Mouse (Mus musculus): ENCODE data around the gene Lrp1. TPM values are rescaled to one million over a fixed set of nuclear protein-coding genes. Genes with fewer than 3 reads are reported as not detected.

Lrp1 gene
- total and polyA plus RNA-seq, 3 experiments, result 0.39 to 0.42 TPM; not detected in 1

DNA sequence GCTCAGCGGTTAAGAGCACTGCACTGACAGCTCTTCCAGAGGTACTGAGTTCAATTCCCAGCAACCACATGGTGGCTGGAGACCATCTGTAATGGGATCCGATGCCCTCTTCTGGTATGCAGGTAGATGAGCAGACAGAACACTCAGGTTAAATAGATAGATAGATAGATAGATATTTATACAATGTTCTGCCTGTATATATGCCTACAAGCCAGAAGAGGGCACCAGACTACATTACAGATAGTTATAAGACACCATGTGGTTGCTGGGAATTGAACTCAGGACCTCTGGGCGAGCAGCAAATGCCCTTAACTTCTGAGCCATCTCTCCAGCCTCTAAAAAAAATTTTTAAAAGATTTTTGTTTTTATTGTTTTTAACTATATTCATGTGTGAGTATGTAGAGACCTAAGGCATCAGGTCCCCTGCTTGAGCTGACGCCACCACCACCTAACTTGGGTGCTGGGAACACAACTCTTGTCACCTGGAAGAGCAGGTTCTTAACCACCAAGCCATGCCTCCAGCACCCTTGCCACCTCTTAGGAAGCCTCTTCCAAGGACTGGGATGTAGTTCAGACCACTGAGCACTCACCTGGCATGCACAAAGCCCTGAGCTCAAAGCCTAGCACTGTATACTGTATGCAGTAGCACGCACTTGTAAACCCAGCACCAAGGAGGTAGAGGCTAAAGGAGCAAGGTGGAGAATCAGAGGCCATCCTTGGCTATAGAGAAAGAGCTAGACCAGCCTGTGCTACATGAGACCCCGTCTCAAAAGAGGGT is 2.7 kb upstream of the Lrp1 start:
- DNase-seq (ENCODE audit: low read depth, low spot score), result no peak
- H3K36me3 ChIP-seq (ENCODE audit: control insufficient read depth in 1 of 2, insufficient read depth in 2 of 2, low read length in 2 of 2), result no peaks in the 10 kb centered on the region
- H3K4me1 ChIP-seq (ENCODE audit: control insufficient read depth in 1 of 2, insufficient read depth in 2 of 2, low read length in 2 of 2), result no peaks in the 10 kb centered on the region
- peaks cover 0 to 3% of the 10 kb centered on the region in 2 experiments; a peak in 1 of 4 replicates for H3K27me3 ChIP-seq (ENCODE audit: control insufficient read depth in 1 of 2, insufficient read depth in 2 of 2, low read length in 2 of 2)
- H3K4me3 ChIP-seq (ENCODE audit: control insufficient read depth in 1 of 2, insufficient read depth in 1 of 2, low read depth in 2 of 2, low read length in 2 of 2), result no peak overlapping the region
- TF ChIP-seq E2F4 (IDR thresholded peaks at IDR 0.05; ENCODE audit: borderline replicate concordance, low read depth, low read length), result no peak
- no peak for TF ChIP-seq MYB (IDR thresholded peaks at IDR 0.05; ENCODE audit: low read depth, low read length)
- TF ChIP-seq USF2 (IDR thresholded peaks at IDR 0.05; ENCODE audit: borderline replicate concordance in 1 of 2, insufficient read depth in 1 of 2, low read depth in 1 of 2, low read length in 2 of 2), result no peak
- TF ChIP-seq RAD21 (IDR thresholded peaks at IDR 0.05; ENCODE audit: low read depth, low read length), result no peak
- no peak for TF ChIP-seq NELFE (IDR thresholded peaks at IDR 0.05; ENCODE audit: low read depth, low read length)
- TF ChIP-seq SIN3A (IDR thresholded peaks at IDR 0.05; ENCODE audit: low read length), result no peak
- no peak for TF ChIP-seq ZC3H11A (IDR thresholded peaks at IDR 0.05; ENCODE audit: low read depth, low read length)
- no peak for TF ChIP-seq CTCF (IDR thresholded peaks at IDR 0.05 in 2 of 3, conservative IDR thresholded peaks at IDR 0.05 in 1 of 3; ENCODE audit: control insufficient read depth in 1 of 3, insufficient read depth in 1 of 3, low read depth in 2 of 3, low read length in 3 of 3, poor library complexity in 1 of 3, severe bottlenecking in 1 of 3)
- TF ChIP-seq NRF1 (IDR thresholded peaks at IDR 0.05; ENCODE audit: insufficient read depth, low read depth, low read length, poor library complexity, severe bottlenecking), result no peak
- TF ChIP-seq MEF2A (IDR thresholded peaks at IDR 0.05; ENCODE audit: extremely low read depth, insufficient replicate concordance, low read depth, low read length, poor library complexity, severe bottlenecking), result no peak
- no peak for TF ChIP-seq MAZ (IDR thresholded peaks at IDR 0.05; ENCODE audit: low read depth, low read length)
- no peak for TF ChIP-seq MAX (IDR thresholded peaks at IDR 0.05; ENCODE audit: low read length)
- no peak for TF ChIP-seq TAL1 (IDR thresholded peaks at IDR 0.05; ENCODE audit: low read length)
- TF ChIP-seq ZNF384 (IDR thresholded peaks at IDR 0.05; ENCODE audit: low read depth, low read length), result no peak
- TF ChIP-seq POLR2AphosphoS2 (IDR thresholded peaks at IDR 0.05; ENCODE audit: low read length), result no peak
- no peak overlapping the region for H3K27ac ChIP-seq (ENCODE audit: control insufficient read depth, low read depth, low read length)
- no peaks in the 10 kb centered on the region for H3K9me3 ChIP-seq (replicated peaks; ENCODE audit: insufficient read depth, low read length)
- H3K9ac ChIP-seq (ENCODE audit: control insufficient read depth, low read depth, low read length, poor library complexity, severe bottlenecking), result no peak overlapping the region
- no peaks in the 10 kb centered on the region for H3K79me2 ChIP-seq (ENCODE audit: control insufficient read depth, insufficient read depth, low read length, poor library complexity)

DNA sequence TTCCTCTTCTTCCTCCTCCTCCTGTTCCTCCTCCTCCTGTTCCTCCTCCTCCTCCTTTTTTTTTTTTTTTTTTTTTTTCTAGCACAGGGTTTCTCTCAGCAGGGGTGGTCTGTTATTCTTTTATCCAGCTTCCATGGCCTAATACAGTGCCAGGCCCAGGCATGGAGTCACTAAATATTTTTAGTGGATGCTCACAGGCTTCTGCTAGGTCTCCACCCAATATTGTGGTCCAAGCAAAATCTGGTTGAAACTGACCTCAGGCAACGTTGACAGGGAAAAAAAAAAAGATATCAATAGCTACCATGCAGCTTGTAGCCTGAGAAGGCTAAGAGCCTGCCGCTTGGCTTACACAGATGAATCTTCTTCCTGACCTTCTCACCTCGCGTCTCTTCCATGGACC is 1.7 kb upstream of the Lrp1 start:
- no peak overlapping the region for H3K9ac ChIP-seq (ENCODE audit: control insufficient read depth, low read depth, low read length, poor library complexity, severe bottlenecking)
- H3K9me3 ChIP-seq (replicated peaks; ENCODE audit: insufficient read depth, low read length), result no peaks in the 10 kb centered on the region
- H3K4me3 ChIP-seq (ENCODE audit: control insufficient read depth in 1 of 2, insufficient read depth in 1 of 2, low read depth in 2 of 2, low read length in 2 of 2), result no peak overlapping the region
- no peak for TF ChIP-seq POLR2AphosphoS5 (IDR thresholded peaks at IDR 0.05; ENCODE audit: borderline replicate concordance, low read depth, low read length)
- H3K79me2 ChIP-seq (ENCODE audit: control insufficient read depth, insufficient read depth, low read length, poor library complexity), result no peaks in the 10 kb centered on the region
- DNase-seq (ENCODE audit: low read depth, low spot score), result no peak
- no peak overlapping the region for H3K27ac ChIP-seq (ENCODE audit: control insufficient read depth, low read depth, low read length)
- H3K36me3 ChIP-seq (ENCODE audit: control insufficient read depth in 1 of 2, insufficient read depth in 2 of 2, low read length in 2 of 2), result no peaks in the 10 kb centered on the region
- H3K27me3 ChIP-seq (ENCODE audit: control insufficient read depth in 1 of 2, insufficient read depth in 2 of 2, low read length in 2 of 2), result peaks cover 0 to 4% of the 10 kb centered on the region in 2 experiments; a peak in 2 of 4 replicates
- no peaks in the 10 kb centered on the region for H3K4me1 ChIP-seq (ENCODE audit: control insufficient read depth in 1 of 2, insufficient read depth in 2 of 2, low read length in 2 of 2)

Measured in MEL (cell line).